Mouse (Mus musculus) stomach, postnatal 0 days (tissue): ENCODE results near the gene Steap3.

ENCODE experiments used
- CTCF ChIP-seq: IDR thresholded peaks from 2 replicates; pipeline ENCODE4 v1.5.1; 2016; ENCODE audit warnings: antibody characterized with exemption, low read depth, mild to moderate bottlenecking, moderate library complexity
- EP300 ChIP-seq: optimal IDR thresholded peaks from 2 replicates; pipeline ENCODE3; 2016; ENCODE audit warnings: antibody characterized with exemption

DNA sequence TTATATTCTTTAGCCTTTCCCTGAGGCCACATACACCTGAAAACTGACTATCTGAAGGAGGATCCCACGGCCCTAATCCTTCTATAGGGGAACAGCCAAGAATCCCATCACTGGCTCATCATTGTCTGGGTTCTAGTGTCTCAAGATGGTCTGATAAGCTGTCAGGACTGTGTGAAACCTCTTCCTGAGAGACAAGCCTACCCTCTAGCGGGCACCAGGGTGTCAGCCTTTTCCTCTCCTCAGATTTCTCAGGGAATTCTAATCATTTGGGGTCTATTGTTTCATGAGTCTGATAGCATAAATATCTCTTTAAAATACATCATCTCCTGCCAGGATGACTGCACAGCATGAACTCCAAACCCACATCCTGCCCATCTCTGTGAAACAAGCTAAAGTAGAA, 17.3 kb upstream of the Steap3 start:
- TF ChIP-seq CTCF (peak; percentile 48), EP300 (no peak)
